Mouse (Mus musculus) urinary bladder, postnatal 36 days (tissue): ENCODE results near the gene Klf1.

Experiments used
- DNase-seq, 2 experiments: peaks; one replicate each; pipeline ENCODE4 v3.0.0; 2022; ENCODE audit warnings: low spot score in 2 of 2, mixed read lengths in 1 of 2

The Klf1 gene

DNA sequence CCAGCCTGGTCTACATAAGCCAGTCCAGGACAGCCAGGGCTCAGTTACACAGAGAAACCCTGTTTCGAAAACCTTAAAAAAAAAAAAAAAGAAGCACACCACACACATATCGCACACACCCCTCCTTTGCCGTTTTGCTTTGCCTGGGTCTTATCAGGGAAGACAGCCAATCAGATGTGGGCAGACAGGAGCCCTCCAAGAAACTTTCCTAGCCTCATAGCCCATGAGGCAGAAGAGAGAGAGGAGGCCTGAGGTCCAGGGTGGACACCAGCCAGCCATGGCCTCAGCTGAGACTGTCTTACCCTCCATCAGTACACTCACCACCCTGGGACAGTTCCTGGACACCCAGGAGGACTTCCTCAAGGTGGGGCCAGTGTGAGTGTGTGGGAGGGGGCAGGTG lies at the start of gene Klf1:
Gene Klf1 (plus strand): TSS at position 177 of the 400 bp plus-strand sequence.
- no peak for DNase-seq

- DNase-seq, result no peak
Measured at GRCm38 (mm10) chr8:84856434-84856833, 45.3 kb upstream of the Klf1 start.

DNA sequence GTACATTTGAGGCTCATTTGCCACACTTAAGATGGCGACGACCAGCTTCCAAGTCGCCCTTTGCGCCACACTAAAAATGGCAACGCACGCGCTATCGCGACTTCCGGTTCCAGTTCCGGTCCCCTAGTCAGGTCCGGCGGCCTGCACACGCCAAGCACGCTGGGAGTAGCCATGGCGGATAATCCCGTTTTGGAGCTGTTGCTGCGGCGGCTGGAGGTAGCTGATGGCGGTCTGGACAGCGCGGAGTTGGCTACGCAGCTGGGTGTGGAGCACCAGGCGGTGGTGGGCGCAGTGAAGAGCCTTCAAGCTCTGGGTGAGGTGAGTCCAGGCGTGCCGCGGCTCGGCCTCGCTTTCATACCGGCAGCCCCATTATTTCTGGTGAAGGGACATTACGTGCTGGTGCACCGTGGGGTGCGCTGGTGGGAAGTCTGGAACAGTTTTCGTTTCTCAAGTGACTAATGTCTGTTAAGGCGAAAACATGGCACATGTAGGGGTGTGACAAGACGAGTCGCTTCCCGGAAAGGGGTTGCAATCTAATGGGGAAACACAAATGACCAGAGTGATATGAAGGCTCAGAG lies 44.8 kb upstream of the Klf1 start, which contains the start of gene Farsa:
Gene Farsa (plus strand): TSS at position 126 of the 578 bp plus-strand sequence.
- peak; percentile 89 to 94 for DNase-seq

- peak; percentile 66 to 80 for DNase-seq
Measured at GRCm38 (mm10) chr8:84871376-84872308, 30.1 kb upstream of the Klf1 start, which contains the start of gene Syce2. TSS of gene Syce2 (plus strand) at chr8:84872111.

DNA sequence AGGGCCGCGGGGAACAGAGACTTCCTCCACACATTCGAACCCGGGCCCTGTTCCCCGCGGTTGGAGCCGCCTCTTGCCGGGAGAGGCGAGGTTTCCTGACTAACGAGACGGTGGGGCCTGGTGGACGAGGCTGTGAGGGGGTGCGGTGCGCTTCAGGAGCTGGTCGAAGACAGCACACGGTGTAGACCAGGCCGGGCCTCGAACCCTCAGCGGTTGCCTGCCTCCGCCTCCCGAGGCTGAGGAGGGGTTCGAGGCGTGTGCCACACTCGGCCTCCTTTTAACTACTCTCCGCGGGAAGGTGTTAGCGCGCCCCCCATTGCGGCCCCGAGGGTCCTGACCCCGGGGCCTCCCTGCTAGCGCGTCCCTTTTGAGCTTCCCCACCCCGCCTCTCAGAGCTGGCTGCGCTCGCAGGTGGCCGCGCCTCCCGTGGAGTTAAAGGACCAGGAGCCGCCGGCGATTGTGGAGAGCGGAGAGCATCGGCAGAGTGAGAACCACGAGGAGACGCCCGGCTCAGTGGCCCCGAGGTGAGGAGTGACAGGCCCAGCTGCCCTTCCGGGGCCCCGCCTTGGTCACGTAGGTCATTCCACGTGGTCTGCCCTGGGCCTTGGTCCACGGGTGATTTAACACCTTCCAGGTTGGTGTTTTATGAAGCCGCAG lies 29.3 kb upstream of the Klf1 start:
- peak; percentile 8 to 29 for DNase-seq

GRCm38 (mm10) chr8:84873016-84873415 lies 28.7 kb upstream of the Klf1 start:
- no peak for DNase-seq

DNA sequence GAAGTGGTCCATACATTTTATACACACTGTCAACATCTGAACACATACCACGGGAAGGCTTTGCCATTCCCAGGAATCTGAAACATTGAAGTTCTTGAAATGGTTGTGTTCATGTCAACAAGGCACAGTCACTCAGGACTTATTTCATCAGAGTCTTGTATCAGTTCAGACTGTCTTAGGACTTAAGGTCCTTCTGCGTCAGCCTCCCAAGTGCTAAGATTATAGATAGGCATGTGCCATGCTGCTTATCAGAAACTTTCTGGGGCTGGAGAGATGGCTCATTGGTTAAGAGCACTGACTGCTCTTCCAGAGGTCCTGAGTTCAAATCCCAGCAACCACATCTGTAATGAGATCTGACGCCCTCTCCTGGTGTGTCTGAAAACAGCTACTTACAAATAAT lies 27.4 kb upstream of the Klf1 start:
- DNase-seq, result no peak

- DNase-seq, result no peak
Measured at GRCm38 (mm10) chr8:84877297-84878035, 24.3 kb upstream of the Klf1 start.

- no peak for DNase-seq
Measured at GRCm38 (mm10) chr8:84878915-84879314, 22.8 kb upstream of the Klf1 start.

DNA sequence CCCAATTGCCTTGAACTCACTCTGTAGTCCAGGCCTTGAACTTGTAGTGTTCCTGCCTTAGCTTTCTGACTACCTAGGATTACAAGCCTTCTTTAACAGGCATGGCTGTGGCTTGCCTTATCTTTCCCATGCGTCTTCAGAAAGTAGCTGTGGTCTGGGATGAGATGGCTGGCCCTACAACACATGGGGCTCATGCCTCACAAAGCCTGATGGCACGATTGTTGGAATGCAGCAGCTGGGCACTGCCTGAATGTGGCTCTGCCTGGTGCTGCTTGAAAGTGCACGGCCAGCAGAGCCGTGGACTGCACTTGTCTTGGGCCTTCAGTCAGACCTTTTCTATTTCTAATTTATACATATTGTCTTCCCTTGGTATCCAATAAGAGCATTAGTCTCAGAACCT lies 17.0 kb upstream of the Klf1 start:
- no peak for DNase-seq

GRCm38 (mm10) chr8:84888280-84888679 lies 13.4 kb upstream of the Klf1 start:
- no peak for DNase-seq

GRCm38 (mm10) chr8:84889141-84889540 lies 12.6 kb upstream of the Klf1 start:
- DNase-seq, result no peak

GRCm38 (mm10) chr8:84892993-84893708 lies 8.6 kb upstream of the Klf1 start:
- no peak for DNase-seq

DNA sequence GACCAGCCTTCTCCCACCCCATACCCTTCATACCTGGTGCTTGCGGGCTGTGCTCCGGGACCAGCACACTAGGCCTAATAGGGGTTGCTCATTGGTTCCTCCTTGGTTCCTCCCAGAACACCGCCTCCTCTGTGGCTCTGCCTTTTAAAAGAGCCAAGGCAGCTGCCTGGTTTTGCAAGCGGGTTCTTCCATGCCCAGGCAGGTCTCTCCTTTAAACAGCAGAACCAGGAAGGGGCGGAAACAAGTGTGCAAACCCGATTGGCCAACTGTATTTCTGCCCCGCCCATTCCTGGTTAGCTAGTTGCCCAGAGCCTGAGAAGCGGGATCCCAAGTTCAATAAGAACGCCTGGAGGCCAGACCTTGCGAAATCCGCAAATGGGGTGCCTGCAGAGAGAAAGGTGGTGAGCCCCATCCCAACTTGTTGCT lies 8.0 kb upstream of the Klf1 start, which contains the start of gene Gcdh:
Gene Gcdh (minus strand): TSS at position 213 of the 426 bp plus-strand sequence.
- DNase-seq, result peak; percentile 85 to 93

- no peak for DNase-seq
Measured at GRCm38 (mm10) chr8:84895963-84896362, 5.8 kb upstream of the Klf1 start.

GRCm38 (mm10) chr8:84901071-84901470 lies 657 bp upstream of the Klf1 start:
- no peak for DNase-seq

GRCm38 (mm10) chr8:84902367-84902919 lies 715 bp downstream of the Klf1 start:
- DNase-seq, result no peak

GRCm38 (mm10) chr8:84902920-84903661 lies 1.4 kb downstream of the Klf1 start:
- DNase-seq, result peak; percentile 86 to 91

- DNase-seq, result no peak
Measured at GRCm38 (mm10) chr8:84904351-84904750, 2.6 kb downstream of the Klf1 start.

DNA sequence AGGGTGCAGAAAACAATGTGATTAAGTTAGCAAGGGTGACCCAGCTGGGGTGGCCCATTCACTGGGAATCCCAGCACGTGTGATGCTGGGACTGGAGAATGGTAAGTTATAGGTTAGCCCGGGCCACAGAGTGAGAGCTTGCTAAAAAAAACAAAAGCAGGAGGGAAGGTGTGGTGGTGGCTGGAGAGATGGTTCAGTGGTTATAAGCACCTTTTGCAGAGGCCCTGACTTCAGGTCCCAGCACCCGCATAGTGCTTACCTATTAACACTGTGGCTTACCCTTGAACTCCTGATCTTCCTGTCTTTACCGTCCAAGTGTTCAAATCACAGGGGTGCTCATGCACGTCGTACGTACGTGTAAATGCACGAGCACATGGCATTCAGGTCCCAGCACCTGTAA lies 5.3 kb downstream of the Klf1 start:
- no peak for DNase-seq
